Mouse (Mus musculus): ENCODE data around the gene Defb25.

Gene Defb25

GRCm38 (mm10) chr2:152626774-152627591 lies 4.1 kb upstream of the Defb25 start, which contains the start of gene Rem1:
Rem1 (plus strand) TSS chr2:152626951.
- no peak for DNase-seq

- DNase-seq, result no peak
These were observed 2.4 kb upstream of the Defb25 start for GRCm38 (mm10) chr2:152625256-152625655.

- no peak for DNase-seq
These were observed 1.7 kb upstream of the Defb25 start for GRCm38 (mm10) chr2:152624566-152624965.

GRCm38 (mm10) chr2:152622151-152622550 lies 702 bp downstream of the Defb25 start:
- DNase-seq, result no peak

- no peak for DNase-seq
These were observed 2.3 kb downstream of the Defb25 start for GRCm38 (mm10) chr2:152620367-152621134.

- no peak for DNase-seq
These were observed 5.5 kb downstream of the Defb25 start for GRCm38 (mm10) chr2:152617374-152617773.

GRCm38 (mm10) chr2:152616470-152616869 lies 6.4 kb downstream of the Defb25 start:
- DNase-seq, result no peak

GRCm38 (mm10) chr2:152615563-152615962 lies 7.3 kb downstream of the Defb25 start:
- DNase-seq, result peak; percentile 20

- no peak for DNase-seq
These were observed 10.7 kb downstream of the Defb25 start for GRCm38 (mm10) chr2:152612193-152612592.

GRCm38 (mm10) chr2:152608719-152609118 lies 14.1 kb downstream of the Defb25 start:
- DNase-seq, result no peak

GRCm38 (mm10) chr2:152607746-152608145 lies 15.1 kb downstream of the Defb25 start:
- DNase-seq, result no peak

- DNase-seq, result no peak
These were observed 18.8 kb downstream of the Defb25 start, which contains the start of gene Defb36 for GRCm38 (mm10) chr2:152604057-152604456. Defb36 (plus strand) TSS chr2:152604327.

GRCm38 (mm10) chr2:152601275-152601960 lies 21.4 kb downstream of the Defb25 start:
- no peak for DNase-seq

GRCm38 (mm10) chr2:152600076-152600475 lies 22.8 kb downstream of the Defb25 start:
- DNase-seq, result no peak

GRCm38 (mm10) chr2:152599299-152599698 lies 23.6 kb downstream of the Defb25 start, which contains the start of gene Defb45:
Defb45 (minus strand) TSS chr2:152599399.
- DNase-seq, result no peak

GRCm38 (mm10) chr2:152589021-152589420 lies 33.8 kb downstream of the Defb25 start:
- DNase-seq, result no peak

- no peak for DNase-seq
These were observed 34.4 kb downstream of the Defb25 start for GRCm38 (mm10) chr2:152588450-152588849.

GRCm38 (mm10) chr2:152586926-152587560 lies 35.8 kb downstream of the Defb25 start:
- DNase-seq, result no peak

GRCm38 (mm10) chr2:152580612-152581011 lies 42.2 kb downstream of the Defb25 start:
- no peak for DNase-seq

- no peak for DNase-seq
These were observed 42.7 kb downstream of the Defb25 start, which contains the start of gene Defb19 for GRCm38 (mm10) chr2:152580107-152580506. Defb19 (minus strand) TSS chr2:152580312.

GRCm38 (mm10) chr2:152573484-152573883 lies 49.4 kb downstream of the Defb25 start:
- no peak for DNase-seq
